Mouse (Mus musculus): ENCODE results near the gene Prkar1b. TPM values are rescaled to one million over a fixed set of nuclear protein-coding genes. Genes with fewer than 3 reads are reported as not detected.

Prkar1b gene
- total RNA-seq, 2 experiments from 2014 or later, result 0.91 to 1.3 TPM

GRCm38 (mm10) chr5:138997936-138998580 is 151.7 kb downstream of the Prkar1b start:
- DNase-seq, result no peak

GRCm38 (mm10) chr5:138997171-138997788 is 152.5 kb downstream of the Prkar1b start, which contains the start of gene Pdgfa:
Pdgfa (minus strand) TSS chr5:138997370.
- peak; percentile 69 for DNase-seq

GRCm38 (mm10) chr5:138996322-138997073 is 153.3 kb downstream of the Prkar1b start:
- DNase-seq, result no peak

GRCm38 (mm10) chr5:138995721-138996311 is 154.0 kb downstream of the Prkar1b start:
- DNase-seq, result peak; percentile 89

GRCm38 (mm10) chr5:138994786-138995720 is 154.7 kb downstream of the Prkar1b start:
- DNase-seq, result peak; percentile 86

- DNase-seq, result no peak
These were observed 155.6 kb downstream of the Prkar1b start for GRCm38 (mm10) chr5:138994108-138994785.

- no peak for DNase-seq
These were observed 156.3 kb downstream of the Prkar1b start for GRCm38 (mm10) chr5:138993371-138994107.

GRCm38 (mm10) chr5:138992611-138993370 is 157.0 kb downstream of the Prkar1b start:
- peak; percentile 48 for DNase-seq

- DNase-seq, result no peak
These were observed 158.1 kb downstream of the Prkar1b start for GRCm38 (mm10) chr5:138991734-138992133.

GRCm38 (mm10) chr5:138990659-138991380 is 159.0 kb downstream of the Prkar1b start:
- peak; percentile 76 for DNase-seq

GRCm38 (mm10) chr5:138989567-138989966 is 160.2 kb downstream of the Prkar1b start:
- no peak for DNase-seq

- DNase-seq, result peak; percentile 75
These were observed 161.0 kb downstream of the Prkar1b start for GRCm38 (mm10) chr5:138988764-138989163.

GRCm38 (mm10) chr5:138987994-138988393 is 161.8 kb downstream of the Prkar1b start:
- DNase-seq, result no peak

- no peak for DNase-seq
These were observed 167.9 kb downstream of the Prkar1b start for GRCm38 (mm10) chr5:138981921-138982320.

GRCm38 (mm10) chr5:138980608-138981007 is 169.2 kb downstream of the Prkar1b start:
- no peak for DNase-seq

- DNase-seq, result no peak
These were observed 170.0 kb downstream of the Prkar1b start for GRCm38 (mm10) chr5:138979840-138980239.

- peak; percentile 59 for DNase-seq
These were observed 172.0 kb downstream of the Prkar1b start for GRCm38 (mm10) chr5:138977759-138978158.

- DNase-seq, result no peak
These were observed 174.8 kb downstream of the Prkar1b start for GRCm38 (mm10) chr5:138974911-138975485.
